Mouse (Mus musculus) ovary, postnatal 14 days (tissue): ENCODE measurements around the gene Creb3l1.
A peak's percentile ranks its signal among the peaks of the same experiment; 100 is the strongest.

Experiments
- DNase-seq: peaks from one replicate; pipeline ENCODE4 v3.0.0; 2022; ENCODE audit warnings: low spot score

Gene Creb3l1

DNA sequence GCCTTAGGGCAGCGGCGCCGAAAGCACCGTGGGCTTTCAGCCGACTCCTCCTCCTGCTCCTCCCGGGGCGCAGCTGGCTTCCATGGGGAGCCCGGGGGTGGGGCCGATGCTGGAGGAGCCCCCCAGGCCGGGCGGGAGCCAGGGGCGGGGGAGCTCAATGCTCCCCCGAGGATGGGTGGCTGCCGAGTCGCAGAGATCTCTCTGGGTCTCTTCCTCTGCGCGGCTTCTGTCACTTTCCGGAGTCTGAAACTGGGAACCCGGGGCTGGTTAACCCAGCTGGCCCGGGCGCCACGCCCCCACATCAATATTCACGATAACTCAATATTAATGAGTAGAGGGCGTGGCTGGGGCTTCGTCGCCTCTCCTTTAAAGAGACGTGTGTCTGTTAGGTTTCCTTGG is at the start of gene Creb3l1:
Gene Creb3l1 (minus strand): TSS at position 229 of the 399 bp plus-strand sequence.
- DNase-seq: peak; percentile 64

DNA sequence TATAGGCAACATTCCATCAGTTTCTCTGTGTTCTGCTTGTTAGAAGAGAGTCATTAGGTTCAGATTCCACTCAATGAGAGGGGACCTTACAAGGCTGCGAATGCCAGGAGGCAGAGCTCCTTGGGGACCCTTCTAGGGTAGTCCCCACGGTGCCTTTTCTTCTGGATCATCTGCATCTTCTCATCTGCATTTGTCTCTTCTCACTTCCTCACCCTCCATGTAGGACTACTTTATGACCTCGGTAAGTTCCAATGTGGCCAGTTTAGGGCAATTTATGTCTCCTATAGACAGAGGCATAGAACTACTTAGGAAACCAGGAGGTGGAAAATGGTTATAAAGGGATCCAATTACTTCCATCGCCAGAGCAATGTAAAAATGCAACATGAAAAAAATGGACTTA is 46.8 kb upstream of the Creb3l1 start:
- no peak for DNase-seq

DNA sequence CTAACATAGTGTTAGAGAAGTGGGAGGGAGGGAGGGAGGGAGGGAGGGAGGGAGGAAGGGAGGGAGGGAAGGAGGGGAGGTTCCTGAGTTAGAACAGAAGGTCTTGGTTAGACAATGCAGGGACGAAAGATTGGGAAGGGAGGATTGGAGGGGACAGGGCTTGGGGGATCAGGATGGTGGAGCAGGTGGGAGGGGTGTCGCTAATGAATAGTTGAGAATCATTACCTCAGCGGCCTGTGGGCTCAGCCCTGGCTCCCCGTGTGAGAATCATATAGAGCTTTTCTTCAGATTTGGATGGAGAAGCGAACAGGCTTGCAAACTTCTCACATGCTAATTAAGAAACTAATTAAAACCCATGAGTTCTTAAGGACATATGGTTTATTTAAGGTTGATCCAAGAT is 45.3 kb upstream of the Creb3l1 start:
- no peak for DNase-seq

DNA sequence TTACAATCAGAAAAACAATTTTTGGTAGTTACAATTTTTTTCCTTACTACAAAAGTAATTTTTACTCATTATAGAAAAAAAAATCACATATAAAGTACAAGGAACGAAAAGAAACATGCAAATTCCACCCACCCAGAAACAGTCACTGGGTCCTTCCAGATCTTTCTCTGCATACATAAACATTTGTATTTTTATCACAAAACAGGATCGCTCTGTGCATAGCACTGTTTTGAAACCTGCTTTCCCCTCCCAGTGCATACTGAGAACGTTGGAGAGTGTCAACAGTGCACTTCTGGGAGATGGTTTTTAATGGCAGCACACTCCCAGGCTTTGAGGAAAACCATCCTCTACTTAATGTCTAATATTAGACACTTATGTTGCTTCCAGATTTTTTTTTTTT is 43.3 kb upstream of the Creb3l1 start:
- DNase-seq: no peak

DNA sequence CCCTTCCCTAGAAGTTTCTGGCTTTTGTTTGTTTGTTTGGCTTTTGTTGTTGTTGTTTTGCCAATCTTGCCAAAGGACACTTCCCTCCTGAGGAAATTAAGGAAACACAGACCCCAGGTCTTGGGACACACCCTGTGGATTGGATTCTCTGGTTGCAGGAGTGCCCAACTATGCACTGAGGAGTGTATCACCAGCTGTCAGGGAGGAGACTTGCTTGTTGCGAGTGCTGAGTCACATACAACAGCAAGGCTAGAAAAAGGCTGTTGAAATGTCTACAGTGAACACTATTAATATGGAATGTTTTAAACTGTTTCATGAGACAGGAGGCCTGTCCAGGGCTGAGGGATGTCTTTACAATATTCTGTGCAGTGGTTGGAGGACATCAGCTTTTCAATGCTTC is 42.6 kb upstream of the Creb3l1 start:
- no peak for DNase-seq

DNA sequence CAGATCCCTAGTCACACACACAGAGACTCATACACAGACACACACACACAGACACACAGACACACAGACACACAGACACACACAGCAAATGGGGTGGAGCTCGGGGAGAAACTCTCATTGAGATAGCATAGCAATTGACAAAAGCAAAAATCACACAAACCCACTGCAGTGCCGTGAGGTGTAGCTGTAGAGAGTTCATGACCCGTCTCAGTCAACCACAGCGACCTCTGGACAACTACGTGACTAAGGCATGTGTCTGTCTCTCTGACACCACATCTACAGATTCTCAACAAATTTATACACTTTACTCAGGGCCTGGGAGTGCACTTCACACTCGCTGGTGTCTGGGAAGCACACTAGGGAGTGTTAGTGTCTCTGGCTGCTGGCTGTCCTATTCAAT is 41.6 kb upstream of the Creb3l1 start:
- no peak for DNase-seq

DNA sequence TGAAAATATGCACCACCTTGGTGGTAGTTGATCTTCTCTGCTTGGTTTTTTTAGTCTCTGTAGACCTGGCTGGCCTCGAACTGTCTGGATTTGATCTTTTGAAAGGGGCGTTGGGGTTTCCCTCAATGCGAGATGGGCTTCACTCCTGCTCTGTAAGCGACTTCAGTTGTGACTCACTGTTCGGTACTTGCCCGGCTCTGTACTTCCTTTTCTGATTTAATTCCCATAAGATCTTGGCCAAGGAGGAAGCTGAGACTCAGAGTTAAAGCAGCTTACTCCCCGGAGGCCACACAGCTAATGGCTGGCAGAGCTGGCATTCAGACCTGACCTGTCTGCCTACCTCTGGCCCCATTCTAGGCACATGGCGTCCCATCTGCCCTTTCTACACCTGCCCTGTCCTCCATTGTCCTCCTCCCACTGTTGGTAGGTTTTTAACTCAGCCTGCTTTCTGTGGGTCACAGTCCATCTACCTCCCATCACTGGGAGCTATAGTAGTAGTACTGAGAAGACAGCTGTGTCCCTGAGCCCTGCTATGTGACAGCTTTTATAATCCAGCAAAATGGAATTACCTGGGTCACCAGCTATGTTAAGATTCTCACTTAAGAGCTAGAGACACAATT is 41.1 kb upstream of the Creb3l1 start:
- no peak for DNase-seq

DNA sequence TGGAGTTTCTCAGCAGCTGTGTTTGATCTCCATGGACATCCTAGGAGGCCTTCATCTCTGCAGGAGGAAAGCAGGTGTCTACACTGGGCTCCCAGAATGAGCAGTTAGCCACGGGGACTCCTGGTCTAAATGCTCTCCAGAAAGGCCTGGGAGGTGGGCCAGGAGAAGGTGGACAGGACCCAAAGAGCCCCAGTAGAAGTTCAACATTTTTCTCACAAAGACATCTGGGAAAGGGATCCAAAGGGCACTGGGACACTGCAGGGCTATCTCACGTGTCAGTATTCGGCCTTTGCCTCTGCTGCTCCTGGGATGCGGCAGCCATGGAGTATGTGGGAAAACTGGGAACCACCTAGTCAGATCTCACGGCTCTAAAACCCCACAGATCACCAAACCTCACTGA is 38.8 kb upstream of the Creb3l1 start:
- no peak for DNase-seq

DNA sequence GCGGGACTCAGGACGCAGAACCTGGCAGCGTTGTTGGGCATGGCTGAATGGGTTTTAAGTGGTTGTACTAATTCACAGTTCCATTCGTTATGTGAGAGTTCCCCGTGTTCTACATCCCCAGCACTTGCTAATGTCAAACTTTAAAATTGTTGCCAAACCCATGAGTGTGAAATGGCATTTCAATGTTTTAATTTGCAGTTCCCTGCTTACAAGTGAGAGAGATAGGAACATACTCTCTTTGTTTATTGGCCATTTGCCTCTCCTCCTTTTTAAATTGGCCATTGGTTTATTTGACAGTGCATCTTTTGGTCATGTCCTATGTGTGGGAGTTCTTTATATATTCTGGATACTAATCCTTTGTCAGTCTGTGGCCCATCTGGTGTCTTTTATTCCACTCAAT is 37.0 kb upstream of the Creb3l1 start:
- DNase-seq: no peak

DNA sequence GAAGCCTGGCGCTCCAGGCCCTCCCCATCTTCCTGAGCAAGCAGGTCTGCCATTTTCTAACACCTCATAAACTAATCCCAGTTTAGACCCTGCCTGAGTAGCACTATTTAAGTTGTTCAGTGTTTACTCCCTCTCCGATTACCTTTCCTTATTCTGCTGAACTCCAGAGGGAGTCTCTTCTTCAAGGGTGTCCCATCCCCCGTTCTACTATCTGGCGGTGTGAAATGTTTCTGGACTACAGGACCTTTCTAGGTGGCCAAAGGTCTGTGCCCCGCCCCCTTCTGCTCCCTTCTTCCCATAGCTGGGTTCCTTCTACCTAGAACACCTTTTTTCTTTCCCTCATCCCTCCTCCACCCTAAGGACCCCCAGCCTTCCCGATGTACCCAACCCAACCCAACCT is 36.0 kb upstream of the Creb3l1 start:
- no peak for DNase-seq

DNA sequence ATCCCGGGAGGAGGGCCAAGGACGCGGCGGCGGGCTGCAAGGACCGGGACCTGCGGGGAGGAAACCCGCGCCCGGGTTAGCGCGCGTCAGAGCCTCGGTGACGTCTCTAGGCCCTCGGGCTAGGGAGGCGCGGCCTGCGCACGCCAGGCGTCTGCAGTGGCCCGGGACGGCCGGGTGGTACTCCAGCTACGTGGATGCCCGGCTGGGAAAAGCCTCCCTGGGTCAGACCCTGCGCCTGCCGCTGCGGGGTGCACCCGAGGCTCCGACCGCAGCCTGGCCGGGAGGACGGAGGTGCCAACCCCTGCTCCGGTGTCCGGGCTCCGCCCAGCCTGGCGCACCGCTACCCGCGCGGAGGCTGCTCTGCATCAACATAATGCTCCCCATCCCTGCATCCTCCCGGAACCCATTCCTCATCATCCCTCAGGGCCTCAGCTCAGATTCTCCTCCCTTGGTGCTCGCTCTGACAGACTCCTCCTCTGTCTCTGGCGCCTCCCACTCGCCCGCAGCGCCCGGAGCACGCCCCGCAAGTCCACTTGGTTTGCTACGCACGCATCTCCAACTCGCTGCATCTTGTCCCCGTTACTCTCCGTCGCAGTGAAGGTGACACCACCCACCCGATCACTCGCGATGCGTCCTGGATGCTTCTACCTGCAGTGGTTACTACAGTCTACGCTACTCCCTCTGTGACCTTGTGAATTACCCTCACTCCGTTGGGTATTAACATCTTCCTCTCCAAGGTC is 35.3 kb upstream of the Creb3l1 start:
- DNase-seq: peak; percentile 29

DNA sequence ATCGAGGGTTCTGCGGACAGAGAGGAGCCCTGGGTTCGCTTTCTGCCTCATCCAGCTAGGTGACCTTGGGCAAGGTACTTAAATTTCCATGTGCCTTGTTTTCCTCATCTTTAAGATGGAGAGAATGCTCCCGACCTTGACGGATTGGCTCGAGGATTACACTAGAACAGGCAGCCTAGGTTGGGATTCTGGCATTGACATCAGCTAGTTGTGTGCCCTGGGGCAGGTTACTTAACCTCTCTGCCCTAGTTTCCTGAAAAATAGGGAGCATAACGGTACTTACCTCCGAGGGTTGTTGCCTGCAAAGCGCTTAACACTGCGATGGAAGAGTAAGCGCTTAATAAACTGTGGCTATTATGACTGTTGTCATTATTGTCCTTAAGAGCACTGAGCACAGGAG is 34.6 kb upstream of the Creb3l1 start:
- no peak for DNase-seq

DNA sequence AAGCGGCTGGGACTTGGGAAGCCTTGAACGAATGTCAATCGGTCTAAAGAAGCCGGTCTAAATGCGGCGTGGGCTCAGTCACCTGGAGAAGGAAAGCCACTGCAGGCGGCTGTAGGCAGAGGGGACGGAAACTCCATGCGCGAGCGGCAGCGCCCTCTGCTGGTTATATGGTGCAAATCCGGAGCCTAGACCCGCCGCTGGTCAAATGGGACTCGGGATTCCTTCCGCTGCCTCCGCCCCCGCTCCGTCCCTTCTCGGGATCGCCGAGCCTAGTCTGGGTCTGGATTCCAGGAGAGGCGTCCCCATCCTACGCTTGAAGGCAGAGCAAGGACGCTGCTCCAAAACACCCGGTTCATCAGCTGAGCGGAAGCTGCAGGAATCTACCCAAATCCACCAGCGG is 34.2 kb upstream of the Creb3l1 start:
- peak; percentile 95 for DNase-seq

DNA sequence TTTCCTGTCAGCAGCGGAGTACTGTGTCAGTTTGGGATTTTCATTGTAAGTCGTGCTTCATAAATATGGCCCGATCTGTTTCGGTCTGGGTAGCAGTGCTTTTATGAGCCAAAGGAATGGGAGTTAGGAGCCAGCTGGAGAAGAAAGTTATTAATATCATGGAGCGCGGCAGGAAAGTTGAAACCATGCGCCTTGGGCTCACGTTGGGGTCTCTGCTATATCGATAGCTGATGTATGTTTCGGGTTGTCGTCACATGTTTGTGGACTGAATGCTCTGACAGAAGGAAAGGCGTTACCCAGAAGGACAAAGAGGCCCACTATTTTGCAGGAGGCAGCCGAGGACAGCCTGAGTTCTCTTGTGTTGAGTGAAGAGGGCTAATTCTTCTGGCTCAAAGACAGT is 32.5 kb upstream of the Creb3l1 start:
- DNase-seq: no peak

DNA sequence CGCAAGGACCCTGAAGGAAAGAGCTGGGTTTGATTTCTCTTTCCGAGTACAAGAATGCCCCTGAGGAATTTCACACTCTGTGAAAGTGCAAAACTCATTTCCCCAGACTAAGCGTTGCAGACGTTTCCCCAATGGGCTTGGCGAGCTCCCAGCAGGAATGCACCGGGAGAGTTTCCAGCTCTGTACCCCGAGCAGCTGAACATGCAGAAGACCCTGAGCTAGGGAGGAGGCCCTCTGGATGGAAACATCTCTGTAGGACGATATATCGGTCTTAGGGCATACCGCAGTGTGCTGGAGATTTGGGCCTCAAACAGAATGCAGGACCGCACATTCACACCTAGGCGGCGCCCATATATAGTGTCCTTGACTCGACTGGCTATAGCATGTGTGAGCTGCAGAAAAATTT is 31.5 kb upstream of the Creb3l1 start:
- peak; percentile 60 for DNase-seq

DNA sequence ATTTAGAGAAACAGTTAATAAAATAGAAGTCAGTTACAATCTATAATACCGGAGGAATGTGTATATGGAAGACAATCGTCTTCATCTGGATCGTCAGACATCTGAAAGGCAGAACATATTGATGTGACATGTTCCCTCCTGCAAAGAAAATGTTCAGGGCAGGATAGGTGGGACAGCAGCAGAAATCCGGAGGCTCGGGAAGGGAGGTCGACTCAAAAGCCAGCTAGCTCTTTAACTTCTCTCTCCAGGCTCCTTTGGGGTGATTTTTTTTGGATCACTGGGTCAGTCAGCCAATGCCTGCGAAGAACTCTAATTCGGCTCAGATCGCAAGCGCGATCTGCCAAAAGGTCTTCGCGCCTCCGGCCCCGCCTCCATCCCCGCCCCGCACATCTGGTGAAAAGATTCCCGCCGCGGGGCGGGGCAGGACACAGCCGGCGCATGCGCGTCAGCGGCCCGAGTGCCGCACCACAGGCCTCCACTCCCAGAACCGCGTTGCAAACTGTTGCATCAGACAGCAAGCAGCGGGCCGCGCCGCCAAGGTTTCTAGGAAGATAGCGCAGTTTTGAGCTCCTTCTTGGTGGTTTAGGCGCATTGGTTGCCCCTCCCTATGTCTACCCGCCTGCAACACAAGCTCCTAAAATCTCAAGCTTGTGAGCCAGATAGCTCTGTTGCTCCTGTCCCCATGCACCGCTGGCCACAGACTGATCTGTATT is 31.0 kb upstream of the Creb3l1 start:
- peak; percentile 87 for DNase-seq

DNA sequence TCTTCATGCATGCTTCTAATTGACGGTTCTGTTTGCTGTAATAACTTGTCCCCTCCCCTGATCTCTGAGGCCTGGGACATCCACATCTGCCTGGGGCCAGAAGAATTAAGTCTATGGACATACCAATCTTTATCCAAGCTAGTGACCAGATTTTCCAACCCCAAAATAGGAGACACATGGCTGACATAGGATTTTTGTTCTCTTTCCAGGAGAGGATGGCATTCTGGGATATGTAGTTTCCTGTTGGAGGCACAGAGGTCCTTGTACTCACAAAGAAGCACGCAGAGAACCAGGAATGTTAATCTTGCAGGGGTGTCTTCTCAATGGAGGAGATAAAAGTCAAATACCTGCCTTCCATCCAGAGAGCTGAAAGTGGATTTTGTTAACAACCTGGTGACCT is 28.5 kb upstream of the Creb3l1 start:
- no peak for DNase-seq

DNA sequence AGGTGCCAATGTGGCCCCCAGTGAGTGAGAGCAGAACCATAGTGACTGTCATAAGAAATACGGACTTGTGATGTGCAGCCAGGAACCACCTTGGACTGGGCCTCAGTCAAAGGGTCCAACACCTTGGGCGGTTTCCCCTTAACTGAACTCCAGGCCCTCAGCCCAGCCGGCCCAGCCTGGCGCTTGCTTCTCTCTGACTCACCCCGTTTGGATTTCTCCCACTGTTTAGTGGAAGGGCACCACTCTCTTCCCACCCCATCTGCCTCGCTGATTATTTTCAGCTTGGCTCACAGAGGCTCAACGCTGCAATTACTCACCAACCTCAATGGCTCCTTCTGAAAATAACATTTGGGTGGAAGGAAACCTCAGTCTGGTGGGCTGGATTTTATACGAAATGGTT is 27.9 kb upstream of the Creb3l1 start:
- DNase-seq: no peak

DNA sequence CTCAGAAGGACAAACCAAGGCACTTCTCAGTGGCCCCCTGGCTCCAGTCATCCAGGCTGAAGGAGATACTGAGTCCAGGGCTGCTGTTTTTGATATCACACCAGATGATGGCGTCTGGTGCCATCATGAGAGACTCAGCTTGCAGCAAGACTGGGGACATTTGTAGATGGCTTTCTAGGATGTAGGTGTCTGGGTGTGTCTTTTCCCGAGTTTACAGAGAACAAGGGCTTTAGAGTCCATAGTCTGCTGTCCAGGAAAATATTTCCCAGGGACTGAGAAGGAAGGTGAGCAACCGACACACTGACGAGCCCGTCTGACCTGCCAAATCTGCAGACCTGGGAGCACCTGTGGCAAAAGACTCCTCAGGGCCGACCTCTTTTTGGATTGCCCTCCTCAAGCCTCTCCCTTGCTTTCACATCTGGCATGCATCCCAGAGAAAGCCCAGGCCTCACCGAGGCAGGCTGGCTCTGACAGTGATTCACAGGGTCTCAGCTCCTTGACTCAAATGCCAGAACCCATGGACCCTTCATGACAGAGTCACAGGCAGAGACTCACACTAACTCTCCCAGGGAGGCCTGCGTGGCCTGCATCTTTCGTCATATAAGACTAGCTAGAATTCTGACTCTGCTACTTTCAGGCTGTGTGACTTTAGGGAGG is 23.9 kb upstream of the Creb3l1 start:
- no peak for DNase-seq

DNA sequence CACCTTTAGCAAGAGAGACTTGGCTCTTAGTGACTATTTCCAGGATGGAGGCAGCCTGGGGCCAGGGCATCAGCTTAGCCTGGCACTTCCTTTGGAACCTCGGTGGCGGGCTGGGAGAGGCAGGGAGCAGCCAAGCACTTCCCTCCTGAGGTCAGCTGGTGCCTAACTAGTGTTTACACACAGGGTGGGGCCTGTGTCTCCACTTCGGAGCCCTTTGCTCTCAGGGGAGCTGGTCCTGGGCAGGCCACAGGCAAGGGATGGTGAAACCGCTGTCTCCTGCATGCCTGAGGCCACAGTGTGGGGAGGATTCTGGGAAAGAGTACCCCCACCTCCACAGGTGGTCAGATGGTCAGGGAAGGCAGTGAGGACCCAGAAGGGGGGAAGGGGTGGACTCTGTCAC is 23.3 kb upstream of the Creb3l1 start:
- no peak for DNase-seq

DNA sequence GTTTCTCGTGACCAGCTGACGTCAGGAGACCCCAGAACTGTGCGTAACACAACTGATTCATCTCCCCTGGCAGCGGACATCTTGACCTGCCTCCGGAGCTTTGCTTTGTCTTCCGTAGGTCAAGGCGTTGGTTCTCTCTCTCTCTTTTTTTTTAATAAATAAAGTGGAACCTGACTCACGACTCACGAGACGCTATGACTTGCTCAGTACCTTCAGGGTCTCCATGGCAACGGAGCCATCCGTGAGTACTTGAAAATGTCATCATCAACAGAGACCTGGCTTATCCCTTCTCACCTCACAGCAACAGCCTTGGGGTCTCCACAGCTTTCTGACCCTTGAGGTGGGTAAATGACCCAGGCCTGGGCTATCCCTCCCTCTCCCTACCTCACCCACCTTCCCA is 19.0 kb upstream of the Creb3l1 start:
- no peak for DNase-seq

DNA sequence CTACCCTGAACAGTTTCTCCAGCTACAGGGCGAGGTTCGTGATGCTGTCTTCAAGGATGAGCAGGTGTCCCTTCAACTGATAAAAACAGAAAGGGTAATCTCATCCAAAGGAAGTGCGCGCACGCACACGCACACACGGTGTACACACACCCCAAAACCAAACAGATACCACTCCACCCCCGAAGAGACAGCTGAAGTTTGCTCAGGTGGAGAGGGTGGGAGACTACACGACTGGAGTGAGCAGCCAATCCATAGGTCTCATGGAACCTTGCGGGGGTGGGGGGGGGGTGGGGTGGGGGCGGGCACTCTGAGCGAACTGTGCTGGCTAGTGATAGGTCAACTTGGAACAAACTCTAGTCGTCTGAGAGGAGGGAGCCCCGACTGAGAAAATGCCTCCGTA is 17.2 kb upstream of the Creb3l1 start:
- DNase-seq: no peak

DNA sequence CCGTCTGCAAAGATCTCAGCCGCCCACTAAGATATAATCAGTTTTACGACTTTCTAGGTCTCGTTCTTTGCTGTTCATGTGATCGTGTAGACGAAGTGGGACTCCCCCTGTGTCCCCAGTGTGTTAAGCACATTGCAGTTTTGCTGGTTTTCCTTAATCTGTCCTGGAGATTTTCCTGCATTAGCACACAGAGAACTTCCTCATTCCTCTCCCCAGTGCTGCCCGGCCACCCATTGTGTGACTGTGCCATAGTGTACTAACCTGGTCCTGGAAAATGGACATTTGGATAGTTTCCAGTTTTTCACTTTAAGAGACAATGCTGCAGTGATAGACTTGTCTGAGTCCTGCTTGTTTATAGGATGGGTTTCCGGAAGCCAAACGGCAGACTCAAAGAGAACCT is 10.0 kb upstream of the Creb3l1 start:
- no peak for DNase-seq
